Mouse (Mus musculus) embryo, embryonic 9.5 days (tissue): ENCODE measurements around the gene Sprr2b.
"Not testable (repeated sequence)": the region's sequence is repeated elsewhere in the genome, so short reads cannot be mapped to it uniquely, and the experiment has no call there.

Experiments
- DNase-seq: peaks from one replicate; pipeline ENCODE4 v3.0.0-alpha.2; 2017; ENCODE audit errors: extremely low spot score

Sprr2b gene

GRCm38 (mm10) chr3:92316320-92316719 is at the start of gene Sprr2b:
Sprr2b (plus strand) TSS chr3:92316620.
- no peak for DNase-seq

- DNase-seq: not testable (repeated sequence)
These were observed 44.9 kb upstream of the Sprr2b start for GRCm38 (mm10) chr3:92271414-92271985.

GRCm38 (mm10) chr3:92273504-92273903 is 42.9 kb upstream of the Sprr2b start:
- DNase-seq: not testable (repeated sequence)

GRCm38 (mm10) chr3:92274018-92274417 is 42.4 kb upstream of the Sprr2b start:
- DNase-seq: not testable (repeated sequence)

GRCm38 (mm10) chr3:92279663-92280062 is 36.8 kb upstream of the Sprr2b start:
- DNase-seq: not testable (repeated sequence)

GRCm38 (mm10) chr3:92280963-92281606 is 35.3 kb upstream of the Sprr2b start:
- DNase-seq: not testable (repeated sequence)

GRCm38 (mm10) chr3:92285101-92285500 is 31.3 kb upstream of the Sprr2b start, which contains the start of gene Sprr2a3:
Sprr2a3 (plus strand) TSS chr3:92285417.
- not testable (repeated sequence) for DNase-seq

- not testable (repeated sequence) for DNase-seq
These were observed 27.9 kb upstream of the Sprr2b start for GRCm38 (mm10) chr3:92288489-92288888.

GRCm38 (mm10) chr3:92307406-92307805 is 9.0 kb upstream of the Sprr2b start:
- DNase-seq: no peak

- DNase-seq: no peak
These were observed 964 bp downstream of the Sprr2b start for GRCm38 (mm10) chr3:92317384-92317783.

GRCm38 (mm10) chr3:92336278-92336677 is 19.9 kb downstream of the Sprr2b start:
- no peak for DNase-seq

GRCm38 (mm10) chr3:92338840-92339239 is 22.4 kb downstream of the Sprr2b start, which contains the start of gene Sprr2d:
Sprr2d (plus strand) TSS chr3:92339140.
- no peak for DNase-seq

GRCm38 (mm10) chr3:92351843-92352242 is 35.4 kb downstream of the Sprr2b start, which contains the start of gene Sprr2e:
Sprr2e (plus strand) TSS chr3:92352143.
- DNase-seq: no peak

- DNase-seq: no peak
These were observed 45.2 kb downstream of the Sprr2b start for GRCm38 (mm10) chr3:92361619-92362018.

- no peak for DNase-seq
These were observed 48.5 kb downstream of the Sprr2b start, which contains the start of gene Sprr2f for GRCm38 (mm10) chr3:92364887-92365286. Sprr2f (plus strand) TSS chr3:92365187.
